Mouse (Mus musculus): ENCODE data around the gene Tubd1. TPM values are rescaled to one million over a fixed set of nuclear protein-coding genes. Genes with fewer than 3 reads are reported as not detected.

Tubd1 gene
- polyA plus RNA-seq (2012; rRNA removed) = 15.5 and 18.3 TPM in 2 replicates

- peak within 1 kb of the TSS; percentile 87 for H3K27ac ChIP-seq (ENCODE audit: control insufficient read depth, insufficient read depth, low read depth, low read length)
- H3K36me3 ChIP-seq (ENCODE audit: control insufficient read depth, insufficient read depth, low read length) = no peaks in the 10 kb centered on the region; the same call in 1 of the 2 replicates
- H3K4me1 ChIP-seq (ENCODE audit: control insufficient read depth, insufficient read depth, low read length) = peaks cover 7% of the 10 kb centered on the region
- no peaks in the 10 kb centered on the region for H3K27me3 ChIP-seq (ENCODE audit: control insufficient read depth, insufficient read depth, low read length)
- peak within 1 kb of the TSS; percentile 92 for H3K4me3 ChIP-seq (ENCODE audit: control insufficient read depth, low read depth, low read length)
- no peak for TF ChIP-seq CTCF (IDR thresholded peaks at IDR 0.05; ENCODE audit: control insufficient read depth, insufficient read depth, insufficient replicate concordance, low read depth, low read length)
- peak; percentile 96 for TF ChIP-seq POLR2A (IDR thresholded peaks at IDR 0.05; ENCODE audit: control insufficient read depth, low read depth, low read length)
These were observed at the start of gene Tubd1, which contains the start of gene Rps6kb1 for GRCm38 (mm10) chr11:86544639-86545299. Gene Tubd1, plus strand, starts transcription at chr11:86544991. Gene Rps6kb1, minus strand, starts transcription at chr11:86544805.

GRCm38 (mm10) chr11:86497356-86497755 lies 47.4 kb upstream of the Tubd1 start:
- Histone ChIP-seq H3K4me3 (ENCODE audit: control insufficient read depth, low read depth, low read length) (no peak overlapping the region), H3K27me3 (ENCODE audit: control insufficient read depth, insufficient read depth, low read length) (no peaks in the 10 kb centered on the region), H3K27ac (ENCODE audit: control insufficient read depth, insufficient read depth, low read depth, low read length) (no peak overlapping the region), H3K36me3 (ENCODE audit: control insufficient read depth, insufficient read depth, low read length) (no peaks in the 10 kb centered on the region; the same call in 1 of the 2 replicates), H3K4me1 (ENCODE audit: control insufficient read depth, insufficient read depth, low read length) (no peaks in the 10 kb centered on the region)
- no peak for TF ChIP-seq CTCF (IDR thresholded peaks at IDR 0.05; ENCODE audit: control insufficient read depth, insufficient read depth, insufficient replicate concordance, low read depth, low read length)
- TF ChIP-seq POLR2A (IDR thresholded peaks at IDR 0.05; ENCODE audit: control insufficient read depth, low read depth, low read length) = no peak

DNA sequence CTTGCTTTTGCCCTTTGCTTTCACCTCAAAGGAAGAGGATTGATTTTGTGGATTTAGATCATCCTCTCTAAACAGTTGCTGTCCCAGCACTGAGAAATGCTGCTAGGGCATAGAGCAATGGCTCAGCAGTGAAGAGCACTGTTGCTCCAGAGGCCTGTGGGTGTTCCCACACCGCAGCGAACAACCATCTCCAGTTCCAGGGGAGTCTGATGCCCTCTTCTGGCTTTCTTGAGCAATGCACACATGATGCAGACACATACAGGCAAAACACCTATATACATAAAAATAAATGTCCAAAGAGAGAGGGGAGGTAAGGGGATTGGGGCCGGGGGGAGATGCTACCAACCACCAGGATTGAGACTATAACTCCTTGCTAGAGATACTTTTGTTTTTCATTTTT lies 46.9 kb upstream of the Tubd1 start:
- Histone ChIP-seq H3K4me1 (ENCODE audit: control insufficient read depth, insufficient read depth, low read length) (no peaks in the 10 kb centered on the region), H3K27me3 (ENCODE audit: control insufficient read depth, insufficient read depth, low read length) (no peaks in the 10 kb centered on the region), H3K4me3 (ENCODE audit: control insufficient read depth, low read depth, low read length) (no peak overlapping the region), H3K27ac (ENCODE audit: control insufficient read depth, insufficient read depth, low read depth, low read length) (no peak overlapping the region), H3K36me3 (ENCODE audit: control insufficient read depth, insufficient read depth, low read length) (no peaks in the 10 kb centered on the region; the same call in 1 of the 2 replicates)
- TF ChIP-seq CTCF (IDR thresholded peaks at IDR 0.05; ENCODE audit: control insufficient read depth, insufficient read depth, insufficient replicate concordance, low read depth, low read length) (peak; percentile 12; the same call in 1 of the 2 replicates), POLR2A (IDR thresholded peaks at IDR 0.05; ENCODE audit: control insufficient read depth, low read depth, low read length) (no peak)

DNA sequence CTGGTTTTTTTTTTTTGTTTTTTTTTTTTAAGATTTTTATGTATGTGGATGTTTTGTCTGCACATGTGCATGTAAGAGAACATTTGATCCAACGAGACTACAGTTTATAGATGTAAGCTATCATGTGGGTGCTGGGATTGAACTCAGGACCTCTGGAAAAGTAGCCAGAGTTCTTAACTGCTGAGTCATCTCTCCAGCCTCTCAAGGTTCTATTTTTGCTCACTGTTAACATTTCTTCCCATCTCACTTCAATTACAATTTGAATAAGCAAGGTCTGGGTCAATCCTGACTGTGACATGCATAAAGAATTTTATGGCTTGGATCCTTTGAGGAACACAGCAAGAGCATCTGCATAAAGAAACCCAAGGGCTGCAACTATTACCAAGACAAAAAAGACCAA lies 44.0 kb upstream of the Tubd1 start:
- H3K27ac ChIP-seq (ENCODE audit: control insufficient read depth, insufficient read depth, low read depth, low read length) = no peak overlapping the region
- TF ChIP-seq POLR2A (IDR thresholded peaks at IDR 0.05; ENCODE audit: control insufficient read depth, low read depth, low read length) (no peak), CTCF (IDR thresholded peaks at IDR 0.05; ENCODE audit: control insufficient read depth, insufficient read depth, insufficient replicate concordance, low read depth, low read length) (no peak)
- no peaks in the 10 kb centered on the region; the same call in none of the 2 replicates for H3K36me3 ChIP-seq (ENCODE audit: control insufficient read depth, insufficient read depth, low read length)
- H3K27me3 ChIP-seq (ENCODE audit: control insufficient read depth, insufficient read depth, low read length) = no peaks in the 10 kb centered on the region
- no peaks in the 10 kb centered on the region for H3K4me1 ChIP-seq (ENCODE audit: control insufficient read depth, insufficient read depth, low read length)
- no peak overlapping the region for H3K4me3 ChIP-seq (ENCODE audit: control insufficient read depth, low read depth, low read length)

- no peak overlapping the region for H3K4me3 ChIP-seq (ENCODE audit: control insufficient read depth, low read depth, low read length)
- no peak overlapping the region for H3K27ac ChIP-seq (ENCODE audit: control insufficient read depth, insufficient read depth, low read depth, low read length)
- H3K27me3 ChIP-seq (ENCODE audit: control insufficient read depth, insufficient read depth, low read length) = no peaks in the 10 kb centered on the region
- no peak for TF ChIP-seq POLR2A (IDR thresholded peaks at IDR 0.05; ENCODE audit: control insufficient read depth, low read depth, low read length)
- TF ChIP-seq CTCF (IDR thresholded peaks at IDR 0.05; ENCODE audit: control insufficient read depth, insufficient read depth, insufficient replicate concordance, low read depth, low read length) = no peak
- H3K4me1 ChIP-seq (ENCODE audit: control insufficient read depth, insufficient read depth, low read length) = no peaks in the 10 kb centered on the region
- H3K36me3 ChIP-seq (ENCODE audit: control insufficient read depth, insufficient read depth, low read length) = no peaks in the 10 kb centered on the region; the same call in none of the 2 replicates
These were observed 41.7 kb upstream of the Tubd1 start for GRCm38 (mm10) chr11:86503121-86503520.

GRCm38 (mm10) chr11:86507334-86507733 lies 37.5 kb upstream of the Tubd1 start:
- TF ChIP-seq POLR2A (IDR thresholded peaks at IDR 0.05; ENCODE audit: control insufficient read depth, low read depth, low read length) (no peak), CTCF (IDR thresholded peaks at IDR 0.05; ENCODE audit: control insufficient read depth, insufficient read depth, insufficient replicate concordance, low read depth, low read length) (no peak)
- Histone ChIP-seq H3K27ac (ENCODE audit: control insufficient read depth, insufficient read depth, low read depth, low read length) (no peak overlapping the region), H3K4me3 (ENCODE audit: control insufficient read depth, low read depth, low read length) (no peak overlapping the region), H3K27me3 (ENCODE audit: control insufficient read depth, insufficient read depth, low read length) (no peaks in the 10 kb centered on the region), H3K4me1 (ENCODE audit: control insufficient read depth, insufficient read depth, low read length) (no peaks in the 10 kb centered on the region), H3K36me3 (ENCODE audit: control insufficient read depth, insufficient read depth, low read length) (no peaks in the 10 kb centered on the region; the same call in none of the 2 replicates)

DNA sequence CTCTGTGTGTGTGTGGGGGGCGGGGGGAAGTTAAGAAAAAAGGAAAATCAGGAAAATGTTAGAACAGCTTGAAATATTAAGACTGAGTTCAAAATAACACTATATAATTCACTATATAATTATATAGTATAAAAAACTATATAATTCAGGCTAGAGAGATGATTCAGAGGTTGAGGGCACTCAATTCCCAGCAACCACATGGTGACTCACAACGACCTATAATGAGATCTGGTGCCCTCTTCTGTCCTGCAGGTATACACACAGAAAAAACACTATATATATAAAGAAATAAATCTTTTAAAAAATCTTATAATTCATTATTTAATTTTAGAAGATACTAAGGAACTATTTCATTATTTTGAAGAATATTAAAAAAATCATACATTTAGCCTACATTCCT lies 36.8 kb upstream of the Tubd1 start:
- Histone ChIP-seq H3K36me3 (ENCODE audit: control insufficient read depth, insufficient read depth, low read length) (no peaks in the 10 kb centered on the region; the same call in 1 of the 2 replicates), H3K4me1 (ENCODE audit: control insufficient read depth, insufficient read depth, low read length) (no peaks in the 10 kb centered on the region), H3K27me3 (ENCODE audit: control insufficient read depth, insufficient read depth, low read length) (no peaks in the 10 kb centered on the region), H3K27ac (ENCODE audit: control insufficient read depth, insufficient read depth, low read depth, low read length) (no peak overlapping the region), H3K4me3 (ENCODE audit: control insufficient read depth, low read depth, low read length) (no peak overlapping the region)
- TF ChIP-seq POLR2A (IDR thresholded peaks at IDR 0.05; ENCODE audit: control insufficient read depth, low read depth, low read length) = no peak
- TF ChIP-seq CTCF (IDR thresholded peaks at IDR 0.05; ENCODE audit: control insufficient read depth, insufficient read depth, insufficient replicate concordance, low read depth, low read length) = no peak
